Mouse (Mus musculus) gastrocnemius, postnatal 36 days (tissue): ENCODE measurements around the gene Pknox2. TPM values are rescaled to one million over a fixed set of nuclear protein-coding genes. Genes with fewer than 3 reads are reported as not detected.
A peak's percentile ranks its signal among the peaks of the same experiment; 100 is the strongest.

ENCODE experiments used
- DNase-seq, 2 experiments: peaks; one replicate each; pipeline ENCODE4 v3.0.0; 2022
- intact Hi-C: fragments of 180-260 bp; cut with DNase I; formaldehyde crosslinking; loops from one replicate; pipeline ENCODE4 v1.15.1; 2025
- total RNA-seq, 2 experiments: library from RNA; stranded (reverse); gene quantifications; 2 replicates each; pipeline ENCODE4 v1.2.3; 2021

Gene Pknox2
- total RNA-seq, 2 experiments from 2014 or later, result 31.1 to 43.3 TPM

GRCm38 (mm10) chr9:36964230-36964629 is 183.0 kb downstream of the Pknox2 start:
- DNase-seq, result no peak
- intact Hi-C loops, result no loop called here

- no peak for DNase-seq
- intact Hi-C loops, result no loop called here
These were observed 183.7 kb downstream of the Pknox2 start for GRCm38 (mm10) chr9:36963512-36963911.

GRCm38 (mm10) chr9:36961874-36962273 is 185.3 kb downstream of the Pknox2 start:
- intact Hi-C loops, result no loop called here

GRCm38 (mm10) chr9:36961153-36961552 is 186.1 kb downstream of the Pknox2 start:
- no peak for DNase-seq
- intact Hi-C loops, result no loop called here

More at GRCm38 (mm10) chr9:36961874-36962273, 185.3 kb downstream of the Pknox2 start:
- DNase-seq, result no peak

GRCm38 (mm10) chr9:36951133-36951484 is 196.1 kb downstream of the Pknox2 start:
- DNase-seq, result no peak
- intact Hi-C loops, result no loop called here

- intact Hi-C loops, result no loop called here
- DNase-seq, result no peak
These were observed 196.7 kb downstream of the Pknox2 start for GRCm38 (mm10) chr9:36950271-36951132.

GRCm38 (mm10) chr9:36948181-36948580 is 199.0 kb downstream of the Pknox2 start:
- intact Hi-C loops, result loop anchor here (5.0 kb wide), 1 partner anchor 51 kb away; no protein-coding TSS in a partner anchor

GRCm38 (mm10) chr9:36947056-36947694 is 200.0 kb downstream of the Pknox2 start:
- DNase-seq, result peak in 1 of 2 experiments; percentile 62
- intact Hi-C loops, result loop anchor here (5.0 kb wide), 1 partner anchor 50 kb away; no protein-coding TSS in a partner anchor

More at GRCm38 (mm10) chr9:36948181-36948580, 199.0 kb downstream of the Pknox2 start:
- DNase-seq, result no peak

GRCm38 (mm10) chr9:36944843-36945242 is 202.4 kb downstream of the Pknox2 start:
- intact Hi-C loops, result loop anchor here (5.0 kb wide), 1 partner anchor 48 kb away; no protein-coding TSS in a partner anchor
- DNase-seq, result no peak

- intact Hi-C loops, result no loop called here
- DNase-seq, result no peak
These were observed 204.6 kb downstream of the Pknox2 start for GRCm38 (mm10) chr9:36942561-36942960.

- no peak for DNase-seq
- intact Hi-C loops, result no loop called here
These were observed 205.1 kb downstream of the Pknox2 start for GRCm38 (mm10) chr9:36942131-36942530.

GRCm38 (mm10) chr9:36941565-36941964 is 205.6 kb downstream of the Pknox2 start:
- DNase-seq, result no peak
- intact Hi-C loops, result no loop called here

- intact Hi-C loops, result no loop called here
These were observed 208.6 kb downstream of the Pknox2 start for GRCm38 (mm10) chr9:36938601-36939078.

GRCm38 (mm10) chr9:36933813-36934493 is 213.3 kb downstream of the Pknox2 start:
- intact Hi-C loops, result no loop called here

More at GRCm38 (mm10) chr9:36938601-36939078, 208.6 kb downstream of the Pknox2 start:
- DNase-seq, result no peak

GRCm38 (mm10) chr9:36932950-36933812 is 214.0 kb downstream of the Pknox2 start:
- DNase-seq, result no peak
- intact Hi-C loops, result no loop called here

More at GRCm38 (mm10) chr9:36933813-36934493, 213.3 kb downstream of the Pknox2 start:
- DNase-seq, result peak in 1 of 2 experiments; percentile 53

GRCm38 (mm10) chr9:36931657-36932056 is 215.6 kb downstream of the Pknox2 start:
- DNase-seq, result no peak
- intact Hi-C loops, result no loop called here

GRCm38 (mm10) chr9:36923753-36924152 is 223.5 kb downstream of the Pknox2 start:
- intact Hi-C loops, result no loop called here
- no peak for DNase-seq

GRCm38 (mm10) chr9:36921718-36922415 is 225.3 kb downstream of the Pknox2 start:
- intact Hi-C loops, result no loop called here
- no peak for DNase-seq

- intact Hi-C loops, result loop anchor here (5.0 kb wide), 1 partner anchor 228 kb away; the partner anchor contains the start of gene Pknox2
- DNase-seq, result no peak
These were observed 227.7 kb downstream of the Pknox2 start for GRCm38 (mm10) chr9:36919472-36919871.
